Mouse (Mus musculus) brain, adult 2 months (tissue): ENCODE results near the gene Gtsf1l.

Source experiments
- DNase-seq: peaks from one replicate; pipeline ENCODE4 v3.0.0; 2011; ENCODE audit warnings: low read depth, low spot score

Gene Gtsf1l

DNA sequence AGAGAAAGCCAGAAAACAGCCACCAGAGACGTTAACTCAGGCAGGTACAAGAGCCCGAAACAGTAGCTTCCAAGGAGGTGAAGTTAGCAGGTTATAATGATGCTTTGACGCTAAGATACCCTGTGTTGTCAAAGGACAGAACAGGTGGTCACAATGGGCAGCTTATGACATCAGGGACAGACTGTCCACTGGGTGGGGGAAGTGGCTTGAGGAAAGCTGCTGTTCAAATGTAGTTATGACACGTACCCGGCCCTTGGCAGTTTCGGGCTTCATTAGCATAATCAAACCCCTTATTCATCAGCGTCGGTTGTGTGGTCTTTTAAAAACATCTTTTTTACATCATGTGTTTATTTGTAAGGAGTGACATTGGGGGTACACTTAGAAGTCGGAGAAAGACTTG lies at the start of gene Gtsf1l:
Gene Gtsf1l (minus strand): TSS at position 128 of the 400 bp plus-strand sequence.
- DNase-seq = no peak

DNA sequence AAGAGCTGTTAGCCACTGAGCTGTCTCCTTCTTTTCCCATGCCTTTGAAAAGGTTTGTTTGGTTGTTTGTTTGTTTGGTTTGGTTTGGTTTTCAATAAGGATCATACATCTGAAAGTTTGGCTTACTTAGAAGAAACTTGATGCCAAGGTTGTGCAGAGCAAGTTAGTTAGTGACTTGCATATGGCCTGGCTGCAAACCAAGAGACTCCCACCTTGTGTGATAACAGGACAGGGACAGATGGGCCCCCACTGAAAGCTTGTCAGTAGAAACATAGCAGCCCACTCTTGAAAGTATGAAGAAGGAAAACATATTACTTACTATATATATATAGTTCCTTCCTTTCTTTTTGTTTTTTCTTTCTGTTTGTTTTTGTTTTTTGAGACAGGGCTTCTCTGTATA lies 49.3 kb upstream of the Gtsf1l start:
- peak; percentile 67 for DNase-seq

DNA sequence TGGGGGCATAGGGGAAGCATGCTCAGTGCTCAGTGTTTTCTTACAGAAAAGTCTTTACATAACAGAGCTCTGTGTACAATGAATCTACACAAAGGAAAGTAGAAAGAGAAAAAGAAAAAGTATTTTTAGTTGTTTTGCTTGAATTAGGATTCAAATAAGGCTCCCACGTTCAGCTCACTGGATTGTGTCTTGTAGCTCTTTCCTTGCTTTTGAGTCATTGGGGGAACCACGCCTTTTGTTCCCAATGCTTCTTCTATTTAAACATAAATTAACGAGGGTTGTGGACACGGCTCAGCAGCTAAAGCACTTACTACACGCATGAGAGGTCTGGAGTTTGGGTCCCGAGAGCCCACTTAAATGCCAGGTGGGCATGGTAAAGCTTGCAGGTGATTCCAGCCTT lies 48.3 kb upstream of the Gtsf1l start:
- peak; percentile 66 for DNase-seq

DNA sequence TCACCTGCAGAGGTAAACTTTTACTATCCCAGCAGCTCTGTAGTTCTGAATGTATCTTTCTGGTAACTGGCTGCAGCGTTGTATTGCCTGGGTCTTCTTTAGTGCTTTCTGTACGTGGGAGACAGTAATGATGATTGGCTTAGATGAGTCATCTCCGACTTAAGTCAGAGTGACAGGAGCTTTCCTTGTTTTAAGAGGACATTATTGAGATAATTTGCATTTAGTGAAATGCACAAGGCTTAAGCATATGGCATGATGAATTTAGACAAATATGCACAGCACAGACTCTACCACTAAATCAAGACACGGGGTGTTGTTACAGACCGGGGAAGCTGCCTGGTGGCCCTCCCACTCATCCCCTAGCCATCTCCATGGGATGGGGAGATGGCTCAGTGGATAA lies 44.7 kb upstream of the Gtsf1l start:
- peak; percentile 40 for DNase-seq

DNA sequence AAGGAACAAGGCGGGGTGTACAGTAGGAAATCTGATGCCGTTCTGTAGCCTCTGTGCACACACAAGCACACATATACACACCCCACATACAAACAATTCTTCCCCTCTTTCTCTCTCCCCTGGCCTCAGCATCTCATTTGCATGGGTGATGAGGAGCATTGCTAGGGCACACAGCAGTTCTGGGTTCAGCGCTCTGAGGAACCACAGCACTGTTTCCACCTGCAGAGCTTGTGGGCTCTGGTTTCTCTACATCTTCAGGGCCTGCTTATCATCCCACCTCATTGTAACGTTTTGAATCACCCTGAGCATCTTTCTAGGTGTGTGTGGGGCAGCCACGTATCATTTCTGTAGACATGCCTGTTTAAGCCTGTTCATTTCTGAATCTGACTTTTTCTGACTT lies 43.2 kb upstream of the Gtsf1l start:
- DNase-seq = no peak

DNA sequence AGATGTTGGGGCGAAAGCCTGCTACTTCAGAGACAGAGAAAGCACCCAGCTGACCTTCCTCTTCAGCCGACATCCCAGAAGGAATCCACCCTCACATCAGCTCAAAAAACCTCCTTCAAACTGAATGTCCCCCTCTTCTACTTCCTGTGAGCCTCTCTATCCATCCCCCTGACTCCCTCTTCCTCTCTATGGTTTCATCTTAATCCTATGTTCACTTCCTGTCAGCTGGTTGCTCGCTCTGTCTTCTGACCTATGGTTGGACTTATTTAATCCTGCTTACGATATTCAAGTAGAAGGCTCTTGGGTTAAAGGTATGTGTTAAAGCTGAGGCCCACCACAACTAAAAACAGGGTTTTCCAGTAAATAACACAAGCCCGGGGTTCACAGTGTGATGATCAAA lies 35.8 kb upstream of the Gtsf1l start:
- DNase-seq = no peak

- peak; percentile 60 for DNase-seq
Observed at GRCm38 (mm10) chr2:163122319-163122718, 34.7 kb upstream of the Gtsf1l start.

- DNase-seq = no peak
Observed at GRCm38 (mm10) chr2:163121353-163121660, 33.7 kb upstream of the Gtsf1l start.

- DNase-seq = no peak
Observed at GRCm38 (mm10) chr2:163120626-163121352, 33.1 kb upstream of the Gtsf1l start.

GRCm38 (mm10) chr2:163111413-163112201 lies 24.0 kb upstream of the Gtsf1l start:
- DNase-seq = peak; percentile 73

DNA sequence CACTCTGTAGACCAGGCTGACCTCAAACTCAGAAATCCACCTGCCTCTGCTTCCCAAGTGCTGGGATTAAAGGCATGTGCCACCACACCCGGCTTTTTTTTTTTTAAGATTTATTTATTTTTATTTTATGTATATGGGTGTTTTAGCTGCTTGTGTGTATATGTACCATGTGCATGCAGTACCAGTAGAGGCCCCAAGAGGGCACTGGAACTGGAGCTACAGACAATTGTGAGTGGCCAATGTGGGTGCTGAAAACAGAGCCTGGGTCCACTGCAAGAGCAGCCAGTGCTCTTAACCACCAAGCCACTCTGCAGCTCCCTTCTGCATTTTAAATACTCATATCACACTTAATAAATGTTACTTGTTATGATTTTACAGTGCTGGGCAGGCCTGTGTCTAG lies 23.1 kb upstream of the Gtsf1l start:
- DNase-seq = no peak

GRCm38 (mm10) chr2:163108385-163108784 lies 20.7 kb upstream of the Gtsf1l start:
- peak; percentile 11 for DNase-seq

- DNase-seq = peak; percentile 32
Observed at GRCm38 (mm10) chr2:163104086-163104770, 16.6 kb upstream of the Gtsf1l start.

DNA sequence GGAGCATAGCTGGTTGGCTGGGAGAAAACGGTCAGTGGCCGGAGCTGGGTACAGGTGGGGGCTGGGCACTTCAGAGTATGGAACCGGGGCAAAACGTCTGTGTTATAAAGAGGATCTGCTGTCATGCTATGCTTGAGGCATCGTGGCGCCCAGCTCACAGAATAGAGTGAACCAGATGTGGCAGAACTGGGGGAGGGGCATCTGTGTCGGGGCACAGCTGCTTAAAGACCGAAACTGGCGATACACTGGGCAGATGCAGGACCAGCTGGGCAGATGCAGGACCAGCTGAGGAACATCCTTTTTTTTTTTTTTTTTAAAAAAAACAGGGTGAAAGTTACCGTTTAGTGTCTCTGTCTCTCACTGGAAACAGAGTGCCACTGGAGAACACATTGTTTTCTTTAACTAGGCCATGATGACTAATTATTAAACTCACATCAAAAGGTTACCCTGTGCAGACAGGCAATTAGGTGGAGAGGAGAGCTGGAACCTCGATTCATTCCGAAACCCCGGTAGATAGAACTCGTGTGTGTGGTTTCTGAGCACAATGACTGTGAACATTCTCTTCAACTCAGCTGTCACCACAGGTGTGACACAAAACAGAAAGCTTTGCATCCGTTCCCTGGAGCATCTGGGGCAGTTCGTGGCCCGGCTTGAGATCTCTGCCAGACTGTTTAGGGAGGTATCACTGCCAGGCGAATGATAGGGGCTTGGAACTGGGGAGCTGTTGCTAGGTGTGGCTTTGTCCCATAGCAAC lies 15.4 kb upstream of the Gtsf1l start:
- peak; percentile 8 for DNase-seq

- no peak for DNase-seq
Observed at GRCm38 (mm10) chr2:163102216-163102615, 14.6 kb upstream of the Gtsf1l start.

DNA sequence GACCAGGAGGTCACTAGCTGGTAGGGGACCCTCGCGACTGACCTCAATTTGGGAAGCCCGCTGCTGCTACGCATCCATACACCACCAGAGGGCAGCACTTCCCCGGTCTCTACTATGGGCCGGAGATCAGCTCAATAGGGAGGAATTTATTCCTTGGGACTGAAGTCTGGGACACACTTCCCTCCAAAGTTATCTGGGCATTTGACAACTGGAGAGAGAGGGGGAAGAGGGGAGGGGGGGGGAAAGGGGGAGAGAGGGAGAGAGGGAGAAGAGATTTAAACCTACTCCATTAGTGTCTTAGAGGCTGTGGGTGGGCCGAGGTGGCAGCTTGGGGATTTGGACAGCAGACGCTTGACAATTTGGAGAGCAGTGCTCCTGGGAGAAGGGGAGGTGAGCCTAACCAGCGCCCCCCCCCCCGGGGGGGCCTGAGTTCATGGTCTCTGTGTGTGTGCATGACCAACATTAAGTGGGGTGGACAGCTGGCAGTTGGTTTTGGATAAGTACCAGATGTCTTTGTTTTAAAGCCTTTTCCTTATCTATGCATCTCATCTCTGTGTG lies 14.1 kb upstream of the Gtsf1l start:
- peak; percentile 44 for DNase-seq

- no peak for DNase-seq
Observed at GRCm38 (mm10) chr2:163100551-163100950, 12.9 kb upstream of the Gtsf1l start.

GRCm38 (mm10) chr2:163099919-163100318 lies 12.3 kb upstream of the Gtsf1l start:
- no peak for DNase-seq

- DNase-seq = no peak
Observed at GRCm38 (mm10) chr2:163095784-163096183, 8.1 kb upstream of the Gtsf1l start.

DNA sequence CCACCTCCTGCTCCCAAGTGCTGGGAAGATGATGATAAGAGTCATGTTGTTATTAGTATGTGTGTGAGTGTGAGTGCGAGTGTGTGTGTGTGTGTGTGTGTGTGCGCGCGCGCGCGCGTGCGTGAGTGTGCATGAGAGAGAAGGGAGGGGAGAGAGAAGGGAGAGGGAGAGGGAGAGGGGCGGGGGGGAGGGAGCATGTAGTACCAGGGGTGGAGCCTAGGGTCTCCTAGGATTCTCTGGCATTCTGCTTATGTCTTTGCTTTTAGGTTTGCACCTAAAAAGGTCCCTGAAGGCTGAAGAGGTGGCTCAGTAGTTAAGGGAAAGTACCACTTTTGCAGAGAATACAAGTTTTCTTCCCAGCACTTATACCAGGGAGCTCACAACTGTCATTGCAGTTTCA lies 7.3 kb upstream of the Gtsf1l start:
- DNase-seq = no peak

- DNase-seq = peak; percentile 19
Observed at GRCm38 (mm10) chr2:163089475-163090123, 1.9 kb upstream of the Gtsf1l start.
